Mouse (Mus musculus): ENCODE data around the gene Gtf3c1. TPM values are rescaled to one million over a fixed set of nuclear protein-coding genes. Genes with fewer than 3 reads are reported as not detected.

Gene Gtf3c1
- total and polyA plus RNA-seq, 3 experiments: 23.7 to 36.1 TPM; not detected in 1

DNA sequence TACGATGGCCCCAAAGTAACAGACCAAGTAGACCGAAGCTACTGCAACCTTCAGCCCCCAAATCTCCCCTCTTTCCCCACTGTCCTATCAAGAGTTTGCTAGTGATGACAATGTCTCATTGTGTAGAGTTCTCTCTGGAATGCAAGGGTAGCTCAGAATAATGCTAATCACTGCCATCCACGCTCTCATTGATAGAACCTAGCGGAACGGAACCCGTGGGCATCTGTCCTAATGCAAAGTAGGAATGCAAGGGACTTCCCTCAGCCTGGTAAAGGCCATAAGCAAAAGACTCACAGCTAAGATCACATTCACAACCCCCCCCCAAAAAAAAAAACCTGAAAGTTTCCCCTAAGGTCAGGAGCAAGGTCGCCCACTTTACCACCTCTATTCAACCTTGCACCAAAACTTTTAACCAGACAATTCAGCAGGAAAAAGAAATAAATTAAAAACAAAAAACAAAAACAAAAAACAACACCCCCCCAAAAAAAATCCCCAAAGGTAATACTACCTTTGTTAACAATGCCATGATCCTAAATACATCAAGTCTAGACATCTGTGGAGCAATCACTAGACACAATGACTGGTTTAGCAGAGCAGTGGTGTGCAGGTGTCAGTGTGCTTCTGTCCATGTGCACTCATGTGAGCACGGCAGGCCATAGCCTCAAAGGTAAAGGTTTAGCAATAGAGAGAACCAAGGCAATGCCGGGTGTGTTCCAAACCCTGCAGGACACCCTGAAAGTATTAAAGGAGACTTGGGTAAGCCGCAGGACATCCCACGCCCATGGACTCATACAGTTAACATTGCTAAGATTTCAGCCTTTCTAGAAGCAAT is 109.8 kb downstream of the Gtf3c1 start:
- Histone ChIP-seq H3K9me3 (replicated peaks; ENCODE audit: insufficient read depth, low read length) (no peaks in the 10 kb centered on the region), H3K27ac (ENCODE audit: control insufficient read depth, low read depth, low read length) (no peak overlapping the region), H3K4me1 (ENCODE audit: control insufficient read depth in 1 of 2, insufficient read depth in 2 of 2, low read length in 2 of 2) (peaks cover 2 to 18% of the 10 kb centered on the region in 2 experiments), H3K36me3 (ENCODE audit: control insufficient read depth in 1 of 2, insufficient read depth in 2 of 2, low read length in 2 of 2) (peaks cover 0 to 4% of the 10 kb centered on the region in 2 experiments; a peak in 1 of 4 replicates), H3K79me2 (ENCODE audit: control insufficient read depth, insufficient read depth, low read length, poor library complexity) (no peaks in the 10 kb centered on the region), H3K27me3 (ENCODE audit: control insufficient read depth in 1 of 2, insufficient read depth in 2 of 2, low read length in 2 of 2) (no peaks in the 10 kb centered on the region), H3K4me3 (ENCODE audit: control insufficient read depth in 1 of 2, insufficient read depth in 1 of 2, low read depth in 2 of 2, low read length in 2 of 2) (no peak overlapping the region), H3K9ac (ENCODE audit: control insufficient read depth, low read depth, low read length, poor library complexity, severe bottlenecking) (no peak overlapping the region)
- TF ChIP-seq UBTF (IDR thresholded peaks at IDR 0.05; ENCODE audit: borderline replicate concordance, insufficient read depth, low read depth, low read length) (no peak), CHD1 (IDR thresholded peaks at IDR 0.05; ENCODE audit: low read depth, low read length) (no peak), ZC3H11A (IDR thresholded peaks at IDR 0.05; ENCODE audit: low read depth, low read length) (no peak), POLR2AphosphoS2 (IDR thresholded peaks at IDR 0.05; ENCODE audit: low read length) (no peak), NELFE (IDR thresholded peaks at IDR 0.05; ENCODE audit: low read depth, low read length) (no peak), TBP (IDR thresholded peaks at IDR 0.05; ENCODE audit: low read depth, low read length) (no peak), EP300 (IDR thresholded peaks at IDR 0.05; ENCODE audit: low read depth in 1 of 2, low read length in 2 of 2) (no peak), E2F4 (IDR thresholded peaks at IDR 0.05; ENCODE audit: borderline replicate concordance, low read depth, low read length) (no peak), MEF2A (IDR thresholded peaks at IDR 0.05; ENCODE audit: extremely low read depth, insufficient replicate concordance, low read depth, low read length, poor library complexity, severe bottlenecking) (no peak), SMC3 (IDR thresholded peaks at IDR 0.05; ENCODE audit: low read depth, low read length) (no peak), MAX (IDR thresholded peaks at IDR 0.05; ENCODE audit: low read length) (no peak), BHLHE40 (IDR thresholded peaks at IDR 0.05; ENCODE audit: borderline replicate concordance, low read depth, low read length) (no peak), ZKSCAN1 (IDR thresholded peaks at IDR 0.05; ENCODE audit: low read depth, low read length) (no peak)
- no peak for DNase-seq (ENCODE audit: low read depth, low spot score)

DNA sequence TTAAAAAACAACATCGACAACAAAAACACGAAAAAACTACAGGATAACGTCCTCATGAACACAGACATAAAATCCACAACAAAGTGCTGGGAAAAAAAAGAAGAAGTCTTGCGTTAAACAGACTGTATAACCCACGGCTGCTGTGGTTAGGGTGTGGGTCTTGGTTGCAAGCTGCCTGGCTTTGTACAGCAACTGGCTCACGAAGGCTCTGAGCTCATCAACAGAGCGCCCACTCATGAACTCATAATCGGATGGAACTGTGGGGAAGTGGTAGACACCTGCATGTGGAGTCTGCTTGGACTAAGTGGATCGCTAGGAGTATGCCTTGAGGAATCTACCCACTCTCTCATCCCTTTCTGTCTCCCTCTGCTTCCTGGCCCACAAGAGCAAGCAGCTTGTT is 110.5 kb downstream of the Gtf3c1 start:
- Histone ChIP-seq H3K27me3 (ENCODE audit: control insufficient read depth in 1 of 2, insufficient read depth in 2 of 2, low read length in 2 of 2) (no peaks in the 10 kb centered on the region), H3K4me1 (ENCODE audit: control insufficient read depth in 1 of 2, insufficient read depth in 2 of 2, low read length in 2 of 2) (peaks cover 2 to 18% of the 10 kb centered on the region in 2 experiments), H3K4me3 (ENCODE audit: control insufficient read depth in 1 of 2, insufficient read depth in 1 of 2, low read depth in 2 of 2, low read length in 2 of 2) (no peak overlapping the region), H3K79me2 (ENCODE audit: control insufficient read depth, insufficient read depth, low read length, poor library complexity) (no peaks in the 10 kb centered on the region), H3K9ac (ENCODE audit: control insufficient read depth, low read depth, low read length, poor library complexity, severe bottlenecking) (no peak overlapping the region), H3K9me3 (replicated peaks; ENCODE audit: insufficient read depth, low read length) (no peaks in the 10 kb centered on the region), H3K27ac (ENCODE audit: control insufficient read depth, low read depth, low read length) (no peak overlapping the region), H3K36me3 (ENCODE audit: control insufficient read depth in 1 of 2, insufficient read depth in 2 of 2, low read length in 2 of 2) (peaks cover 0 to 4% of the 10 kb centered on the region in 2 experiments; a peak in 1 of 4 replicates)
- DNase-seq (ENCODE audit: low read depth, low spot score): peak; percentile 40
- no peak for TF ChIP-seq USF2 (IDR thresholded peaks at IDR 0.05; ENCODE audit: borderline replicate concordance in 1 of 2, insufficient read depth in 1 of 2, low read depth in 1 of 2, low read length in 2 of 2)
- TF ChIP-seq HCFC1 (IDR thresholded peaks at IDR 0.05; ENCODE audit: low read depth, low read length): no peak
- no peak for TF ChIP-seq MAX (IDR thresholded peaks at IDR 0.05; ENCODE audit: low read length)
- no peak for TF ChIP-seq GABPA (IDR thresholded peaks at IDR 0.05; ENCODE audit: low read depth, low read length)
- no peak for TF ChIP-seq POLR2AphosphoS5 (IDR thresholded peaks at IDR 0.05; ENCODE audit: borderline replicate concordance, low read depth, low read length)
- TF ChIP-seq CTCF (IDR thresholded peaks at IDR 0.05 in 2 of 3, conservative IDR thresholded peaks at IDR 0.05 in 1 of 3; ENCODE audit: control insufficient read depth in 1 of 3, insufficient read depth in 1 of 3, low read depth in 2 of 3, low read length in 3 of 3, poor library complexity in 1 of 3, severe bottlenecking in 1 of 3): no peak
- no peak for TF ChIP-seq MYC (IDR thresholded peaks at IDR 0.05; ENCODE audit: low read depth, low read length)
- no peak for TF ChIP-seq RCOR1 (IDR thresholded peaks at IDR 0.05; ENCODE audit: low read depth, low read length)
- TF ChIP-seq POLR2A (IDR thresholded peaks at IDR 0.05; ENCODE audit: control insufficient read depth in 1 of 2, insufficient read depth in 1 of 2, low read depth in 1 of 2, low read length in 2 of 2, poor library complexity in 1 of 2): no peak
- TF ChIP-seq SIN3A (IDR thresholded peaks at IDR 0.05; ENCODE audit: low read length): no peak
- TF ChIP-seq NELFE (IDR thresholded peaks at IDR 0.05; ENCODE audit: low read depth, low read length): no peak
- TF ChIP-seq CHD2 (IDR thresholded peaks at IDR 0.05; ENCODE audit: low read length): no peak
- no peak for TF ChIP-seq MXI1 (IDR thresholded peaks at IDR 0.05; ENCODE audit: low read depth, low read length)
- TF ChIP-seq UBTF (IDR thresholded peaks at IDR 0.05; ENCODE audit: borderline replicate concordance, insufficient read depth, low read depth, low read length): no peak
- no peak for TF ChIP-seq USF1 (IDR thresholded peaks at IDR 0.05; ENCODE audit: low read depth, low read length)
- TF ChIP-seq NRF1 (IDR thresholded peaks at IDR 0.05; ENCODE audit: insufficient read depth, low read depth, low read length, poor library complexity, severe bottlenecking): no peak
